Mouse (Mus musculus): ENCODE results near the gene Hoxa6.

The Hoxa6 gene

GRCm38 (mm10) chr6:52216691-52217458, 8.4 kb upstream of the Hoxa6 start:
- DNase-seq (ENCODE audit: low read depth, low spot score), result peak; percentile 88

- peak; percentile 49 for DNase-seq (ENCODE audit: low read depth, low spot score)
These were observed 7.4 kb upstream of the Hoxa6 start for GRCm38 (mm10) chr6:52215771-52216535.

GRCm38 (mm10) chr6:52215070-52215469, 6.5 kb upstream of the Hoxa6 start:
- peak; percentile 26 for DNase-seq (ENCODE audit: low read depth, low spot score)

- peak; percentile 58 for DNase-seq (ENCODE audit: low read depth, low spot score)
These were observed 5.7 kb upstream of the Hoxa6 start for GRCm38 (mm10) chr6:52214271-52214670.

DNA sequence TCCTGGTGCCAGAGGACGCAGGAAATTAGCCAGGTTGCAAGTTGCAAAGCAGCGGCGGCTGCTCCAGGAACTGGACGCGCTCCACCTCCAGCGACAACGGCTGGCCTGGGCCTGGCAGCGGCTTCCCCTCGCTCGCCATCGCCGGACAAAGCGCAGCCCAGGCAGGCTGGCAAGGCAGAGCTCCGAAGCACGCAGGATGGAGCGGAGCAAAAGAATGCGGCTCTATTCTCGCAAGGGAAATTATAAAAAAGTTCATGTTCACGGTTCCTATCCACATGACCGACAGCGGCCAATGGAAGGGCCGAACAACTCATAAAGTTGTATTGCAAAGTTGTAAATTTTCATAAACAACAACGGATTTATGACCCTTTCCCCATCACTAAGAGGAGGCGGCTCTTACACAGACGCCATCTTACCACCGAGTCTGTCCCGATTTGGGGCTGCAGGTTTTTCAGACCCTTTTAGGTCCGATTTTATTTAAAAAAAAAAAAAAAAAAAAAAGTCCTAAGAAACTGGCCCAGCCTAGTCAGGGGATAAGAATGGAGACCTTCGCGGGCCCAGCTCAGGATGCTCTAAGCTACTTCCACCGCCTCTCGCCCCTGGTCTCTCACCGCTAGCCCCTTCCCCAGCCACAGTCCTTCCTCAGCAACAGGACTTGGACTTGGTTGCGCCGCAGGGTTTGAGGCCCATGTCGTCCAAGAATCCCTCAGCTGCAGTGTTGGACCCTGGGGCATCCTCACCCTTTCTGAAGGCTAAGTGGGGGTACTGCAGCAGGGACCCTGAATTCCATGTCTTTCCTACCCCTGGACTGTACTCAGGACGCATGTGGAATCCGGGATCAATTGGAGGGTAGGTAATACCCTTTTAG, 4.8 kb upstream of the Hoxa6 start, which contains the start of the genes Hoxa3 and Gm28308:
Gene Hoxa3, minus strand, starts transcription at position 218 of the 868 bp plus-strand sequence.
Gene Gm28308, minus strand, starts transcription at position 221 of the 868 bp plus-strand sequence.
- DNase-seq (ENCODE audit: low read depth, low spot score), result peak; percentile 92

GRCm38 (mm10) chr6:52212556-52213118, 4.1 kb upstream of the Hoxa6 start:
- no peak for DNase-seq (ENCODE audit: low read depth, low spot score)

- peak; percentile 82 for DNase-seq (ENCODE audit: low read depth, low spot score)
These were observed 3.4 kb upstream of the Hoxa6 start for GRCm38 (mm10) chr6:52211961-52212360.

GRCm38 (mm10) chr6:52211170-52211935, 2.8 kb upstream of the Hoxa6 start:
- DNase-seq (ENCODE audit: low read depth, low spot score), result peak; percentile 89

DNA sequence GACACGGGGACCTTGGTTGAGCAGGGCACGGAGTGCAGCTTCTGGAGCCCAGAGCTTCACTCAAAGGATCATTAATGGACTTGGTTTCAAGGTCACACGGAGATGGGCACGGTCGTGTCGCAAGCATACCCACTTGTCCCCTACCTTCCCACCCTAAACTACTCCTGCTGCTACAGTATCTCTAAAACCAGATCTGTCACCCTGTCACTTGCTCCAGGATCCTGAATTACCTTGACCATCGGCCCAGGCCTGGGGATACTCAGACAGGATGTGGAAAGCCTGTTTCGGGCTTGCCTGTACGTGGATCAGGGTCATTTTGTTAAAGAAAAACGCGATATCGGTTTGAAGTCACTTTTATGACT, 1.1 kb upstream of the Hoxa6 start:
- DNase-seq (ENCODE audit: low read depth, low spot score), result no peak

DNA sequence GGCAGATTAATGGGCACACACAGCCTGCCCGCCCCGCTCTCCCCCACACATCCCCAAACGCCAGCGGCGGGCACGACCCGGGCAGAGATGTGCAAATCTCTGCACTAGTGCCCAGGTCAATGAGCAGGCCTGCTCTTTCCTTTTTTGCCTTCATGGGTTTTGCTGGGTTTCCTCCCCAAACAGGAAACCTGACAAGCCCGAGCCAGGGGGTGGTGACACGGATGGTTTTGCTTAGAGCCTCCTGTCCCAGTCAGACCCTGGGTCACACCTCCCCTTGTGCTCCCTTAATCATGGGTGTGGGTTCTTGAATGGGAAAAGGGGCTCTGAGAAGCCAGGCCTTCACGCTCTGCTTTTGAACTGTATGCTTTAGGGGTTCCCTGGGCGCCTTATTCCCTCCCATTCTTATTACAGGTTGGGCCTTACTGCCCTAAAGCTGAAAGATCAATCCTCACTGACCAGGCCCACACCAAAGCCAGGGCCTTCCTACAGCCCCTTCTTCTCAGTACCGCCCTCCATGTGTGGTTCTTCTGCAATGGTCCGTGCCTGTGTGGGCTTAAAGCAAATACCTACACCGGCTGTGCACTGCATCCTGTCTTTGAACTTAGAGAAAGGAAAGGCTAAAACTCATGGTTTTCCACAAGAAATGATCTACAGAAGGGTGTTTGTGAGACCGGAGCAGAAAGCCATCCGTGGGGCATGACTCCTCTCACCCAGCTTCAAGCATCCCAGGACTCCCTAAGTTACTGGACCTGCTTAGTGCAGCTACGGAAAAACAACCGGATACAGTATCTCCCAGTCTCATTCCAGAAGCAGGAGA, 554 bp upstream of the Hoxa6 start:
- DNase-seq (ENCODE audit: low read depth, low spot score), result no peak

DNA sequence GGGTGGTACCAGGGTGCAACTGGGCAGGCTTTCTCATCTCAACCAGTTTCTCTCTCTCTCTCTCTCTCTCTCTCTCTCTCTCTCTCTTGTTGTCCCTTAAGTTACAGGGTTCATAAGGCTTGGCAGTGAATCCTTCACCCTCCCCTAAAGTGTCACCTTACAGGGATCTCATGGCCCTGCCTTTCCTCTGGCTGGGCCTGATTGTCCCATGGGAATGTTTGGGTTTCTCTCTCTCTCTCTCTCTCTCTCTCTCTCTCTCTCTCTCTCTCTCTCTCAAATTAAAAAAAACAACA, 892 bp downstream of the Hoxa6 start:
- no peak for DNase-seq (ENCODE audit: low read depth, low spot score)

DNA sequence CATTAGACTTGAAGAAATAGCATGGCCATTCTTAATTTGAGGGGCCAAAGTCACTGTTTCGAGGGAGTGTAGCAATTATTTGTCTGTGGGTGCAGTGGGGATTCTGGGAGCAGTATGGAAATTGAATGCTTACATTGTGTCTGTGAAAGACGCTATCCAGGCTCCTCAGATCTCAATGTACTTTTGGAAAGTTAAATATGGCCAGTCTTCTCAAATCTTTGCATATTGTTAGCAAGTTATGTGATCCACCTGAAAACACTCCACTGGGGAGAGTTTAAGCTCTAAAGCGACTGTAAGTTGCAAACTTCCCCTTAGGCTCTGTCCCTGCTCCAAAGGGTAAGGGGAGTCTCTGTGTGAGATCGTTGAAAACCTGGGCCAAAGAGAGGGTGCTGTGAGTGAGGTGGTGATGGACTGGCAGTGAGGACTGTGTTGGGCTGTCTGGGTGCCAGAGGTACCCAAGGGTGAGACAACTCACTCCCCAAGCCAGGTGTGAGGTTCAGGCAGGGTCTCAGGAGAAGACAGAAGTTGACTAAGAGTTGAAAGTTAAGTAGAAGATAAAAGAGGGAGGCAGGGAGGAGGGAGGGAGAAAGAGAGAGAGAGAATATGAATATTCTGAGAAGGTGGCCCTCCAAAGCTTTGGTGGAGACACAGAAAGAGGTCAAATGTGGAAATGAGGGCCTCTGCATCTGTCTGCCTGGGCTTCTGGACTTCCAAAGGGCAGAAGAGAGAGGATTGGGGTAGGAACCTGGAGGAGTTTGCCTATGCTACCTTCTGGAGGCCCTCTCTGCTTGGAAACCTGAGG, 1.4 kb downstream of the Hoxa6 start:
- no peak for DNase-seq (ENCODE audit: low read depth, low spot score)

DNA sequence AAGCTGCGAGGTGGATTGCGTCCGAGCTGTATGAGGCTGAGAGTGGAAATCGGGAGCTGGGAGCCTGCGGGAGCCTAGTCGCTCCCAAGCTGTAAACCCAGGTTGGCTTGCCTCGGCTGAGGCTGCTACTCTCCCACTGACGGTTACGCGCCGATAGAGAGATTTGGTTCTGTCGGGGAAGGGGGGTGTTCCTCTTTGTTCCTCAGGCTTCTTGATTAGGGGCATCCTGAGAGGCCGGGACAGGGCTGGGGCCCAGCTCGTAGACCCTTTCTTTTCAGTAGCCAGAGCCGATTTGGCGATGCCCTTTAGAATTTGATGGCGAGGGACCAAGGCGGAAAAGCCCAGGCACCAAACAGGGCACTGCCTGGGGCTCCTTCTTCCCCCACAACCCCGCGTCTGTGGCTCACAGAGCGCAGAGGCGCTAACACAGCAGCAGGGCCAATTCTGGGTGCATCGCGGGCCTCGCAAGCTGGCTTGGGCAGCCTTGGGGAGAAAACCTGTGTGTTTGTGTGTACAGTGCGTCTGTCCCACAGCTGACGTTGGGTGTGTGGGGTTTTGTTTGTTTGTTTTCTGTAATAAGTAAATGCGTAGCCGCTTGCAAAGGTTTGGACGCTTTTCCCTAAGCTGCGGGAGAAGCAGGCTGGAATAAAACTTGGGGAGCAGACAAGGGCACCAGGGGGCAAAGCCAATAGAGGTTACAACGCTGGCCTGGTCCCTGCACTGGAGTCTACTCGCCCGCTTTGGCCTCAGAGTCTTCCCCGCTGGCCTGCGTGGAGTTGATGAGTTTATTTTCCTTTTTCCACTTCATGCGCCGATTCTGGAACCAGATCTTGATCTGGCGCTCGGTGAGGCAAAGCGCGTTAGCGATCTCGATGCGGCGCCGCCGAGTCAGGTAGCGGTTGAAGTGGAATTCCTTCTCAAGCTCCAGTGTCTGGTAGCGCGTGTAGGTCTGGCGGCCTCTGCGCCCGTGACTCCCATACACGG, 2.6 kb downstream of the Hoxa6 start:
- DNase-seq (ENCODE audit: low read depth, low spot score), result no peak

DNA sequence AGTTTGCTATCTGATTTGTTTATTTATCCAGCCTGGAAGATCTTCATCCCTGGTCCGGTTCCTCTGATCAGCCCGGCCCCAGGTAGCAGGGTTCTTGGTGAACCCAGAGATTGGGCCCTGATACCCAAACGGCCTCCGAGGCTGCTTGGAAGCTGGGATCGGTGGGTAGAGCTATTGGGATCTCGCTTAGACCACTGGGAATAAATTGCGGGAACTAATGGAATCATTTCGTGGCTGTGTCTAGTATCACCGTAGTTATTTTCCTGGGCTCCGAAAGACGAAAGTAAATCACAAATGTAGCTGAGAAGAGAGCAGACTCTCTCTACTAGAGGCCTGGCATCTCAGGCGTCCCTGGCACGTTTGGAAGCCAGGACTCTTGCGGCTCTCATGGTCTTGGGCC, 3.3 kb downstream of the Hoxa6 start:
- no peak for DNase-seq (ENCODE audit: low read depth, low spot score)

DNA sequence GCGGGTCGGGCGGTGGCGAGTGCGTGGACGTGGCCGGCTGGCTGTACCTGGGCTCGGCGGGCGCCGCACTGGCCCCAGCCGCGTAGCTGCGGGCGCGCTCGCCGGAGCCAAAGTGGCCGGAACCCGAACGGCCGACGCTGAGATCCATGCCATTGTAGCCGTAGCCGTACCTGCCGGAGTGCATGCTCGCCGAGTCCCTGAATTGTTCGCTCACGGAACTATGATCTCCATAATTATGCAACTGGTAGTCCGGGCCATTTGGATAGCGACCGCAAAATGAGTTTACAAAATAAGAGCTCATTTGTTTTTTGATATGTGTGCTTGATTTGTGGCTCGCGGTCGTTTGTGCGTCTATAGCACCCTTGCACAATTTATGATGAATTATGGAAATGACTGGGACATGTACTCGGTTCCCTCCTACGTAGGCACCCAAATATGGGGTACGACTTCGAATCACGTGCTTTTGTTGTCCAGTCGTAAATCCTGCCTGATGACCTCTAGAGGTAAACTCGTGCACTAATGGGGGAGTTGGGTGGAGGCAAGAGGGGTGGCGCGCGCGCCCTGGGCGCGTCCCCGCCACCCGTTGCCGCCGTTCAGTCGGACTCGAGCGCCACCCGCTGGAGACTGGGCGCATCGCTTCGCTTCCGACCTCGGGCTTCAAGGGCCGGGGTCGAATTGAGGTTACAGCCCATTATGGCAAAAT, 4.3 kb downstream of the Hoxa6 start, which contains the start of gene Hoxa5:
Gene Hoxa5, minus strand, starts transcription at position 538 of the 703 bp plus-strand sequence.
- DNase-seq (ENCODE audit: low read depth, low spot score), result no peak

- no peak for DNase-seq (ENCODE audit: low read depth, low spot score)
These were observed 5.0 kb downstream of the Hoxa6 start for GRCm38 (mm10) chr6:52203371-52204049.

- no peak for DNase-seq (ENCODE audit: low read depth, low spot score)
These were observed 5.5 kb downstream of the Hoxa6 start for GRCm38 (mm10) chr6:52203121-52203370.
